Mouse (Mus musculus) brain, embryonic 14.5 days (tissue): ENCODE data around the gene Npcd. TPM values are rescaled to one million over a fixed set of nuclear protein-coding genes. Genes with fewer than 3 reads are reported as not detected.

Experiments
- DNase-seq: peaks from one replicate; pipeline ENCODE4 v3.0.0-alpha.2; 2011; ENCODE audit warnings: low read depth
- CTCF ChIP-seq: fragments of 200-500 bp; IDR thresholded peaks from 2 replicates; pipeline ENCODE4 v1.5.1; 2012; ENCODE audit warnings: inconsistent platforms, mild to moderate bottlenecking, moderate library complexity, borderline replicate concordance; ENCODE audit not compliant: insufficient read depth, insufficient read length; ENCODE audit errors: extremely low read depth
- POLR2A ChIP-seq: fragments of 200-500 bp; IDR thresholded peaks from 2 replicates; pipeline ENCODE4 v1.6.1; 2012; ENCODE audit warnings: mild to moderate bottlenecking, inconsistent platforms, borderline replicate concordance; ENCODE audit not compliant: poor library complexity, insufficient read depth, insufficient read length, severe bottlenecking; ENCODE audit errors: extremely low read depth
- polyA plus RNA-seq: library from polyadenylated mRNA; depleted of rRNA; stranded (reverse); fragments of >200 nt; gene quantifications from 2 replicates; pipeline ENCODE4 v1.2.3, GENCODE M21; 2012

Gene Npcd
- polyA plus RNA-seq, 1 experiment = 1.8 TPM

DNA sequence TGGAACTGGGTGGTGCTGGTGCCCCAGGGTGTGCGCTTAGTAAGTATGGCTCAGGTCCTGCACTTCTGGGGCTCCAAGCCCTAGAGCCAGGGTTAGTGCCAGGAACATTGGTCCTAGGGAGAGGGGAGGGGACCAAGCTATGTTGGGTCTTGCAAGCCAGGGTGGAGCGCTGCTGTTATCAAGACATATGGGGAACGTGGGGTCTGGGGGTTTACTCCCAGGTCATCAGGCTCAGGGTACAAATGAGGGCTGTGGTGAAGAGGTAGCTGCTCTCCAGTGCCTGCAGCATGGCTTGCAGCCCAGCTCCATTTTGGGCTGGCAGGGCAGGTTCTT, 80.7 kb downstream of the Npcd start:
- TF ChIP-seq POLR2A (no peak), CTCF (no peak)
- DNase-seq = no peak

GRCm38 (mm10) chr15:79752742-79753419, 81.2 kb downstream of the Npcd start:
- peak; percentile 75 for DNase-seq
- TF ChIP-seq POLR2A (no peak), CTCF (peak; percentile 100)

GRCm38 (mm10) chr15:79751772-79752171, 82.3 kb downstream of the Npcd start:
- DNase-seq = no peak
- TF ChIP-seq CTCF = no peak
- TF ChIP-seq POLR2A = no peak

- TF ChIP-seq CTCF (no peak), POLR2A (no peak)
- DNase-seq = no peak
Measured at GRCm38 (mm10) chr15:79750266-79750665, 83.8 kb downstream of the Npcd start.

- TF ChIP-seq POLR2A (no peak), CTCF (no peak)
Measured at GRCm38 (mm10) chr15:79749162-79749561, 84.9 kb downstream of the Npcd start.

DNA sequence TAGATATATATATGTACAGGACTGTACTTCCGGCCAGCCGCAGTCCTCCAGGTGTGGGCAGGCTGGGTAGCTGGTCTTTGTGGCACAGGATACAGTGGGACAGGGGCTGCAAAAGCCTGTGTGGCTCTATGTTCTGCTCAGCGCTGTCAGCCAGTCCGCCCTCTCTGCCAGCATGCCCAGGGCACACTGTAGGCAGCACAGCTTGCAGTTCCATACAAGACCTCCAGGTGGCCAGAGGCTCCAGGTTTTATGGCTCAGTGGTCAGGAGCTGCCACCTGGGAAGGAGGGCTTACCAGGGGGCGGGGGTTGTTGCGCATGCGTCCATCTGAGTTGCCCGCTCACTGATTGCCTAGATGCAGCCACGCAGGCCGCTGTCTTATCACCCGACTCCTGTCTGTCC, 86.0 kb downstream of the Npcd start:
- TF ChIP-seq CTCF = peak; percentile 62; the same call in 1 of the 2 replicates
- no peak for TF ChIP-seq POLR2A
- DNase-seq = peak; percentile 49

More at GRCm38 (mm10) chr15:79749162-79749561, 84.9 kb downstream of the Npcd start:
- DNase-seq = no peak

- no peak for DNase-seq
- no peak for TF ChIP-seq POLR2A
- TF ChIP-seq CTCF = no peak
Measured at GRCm38 (mm10) chr15:79745883-79746282, 88.2 kb downstream of the Npcd start.

- TF ChIP-seq POLR2A (no peak), CTCF (no peak)
- DNase-seq = no peak
Measured at GRCm38 (mm10) chr15:79745312-79745711, 88.7 kb downstream of the Npcd start.

- TF ChIP-seq CTCF (no peak), POLR2A (no peak)
- DNase-seq = no peak
Measured at GRCm38 (mm10) chr15:79744742-79745141, 89.3 kb downstream of the Npcd start.

DNA sequence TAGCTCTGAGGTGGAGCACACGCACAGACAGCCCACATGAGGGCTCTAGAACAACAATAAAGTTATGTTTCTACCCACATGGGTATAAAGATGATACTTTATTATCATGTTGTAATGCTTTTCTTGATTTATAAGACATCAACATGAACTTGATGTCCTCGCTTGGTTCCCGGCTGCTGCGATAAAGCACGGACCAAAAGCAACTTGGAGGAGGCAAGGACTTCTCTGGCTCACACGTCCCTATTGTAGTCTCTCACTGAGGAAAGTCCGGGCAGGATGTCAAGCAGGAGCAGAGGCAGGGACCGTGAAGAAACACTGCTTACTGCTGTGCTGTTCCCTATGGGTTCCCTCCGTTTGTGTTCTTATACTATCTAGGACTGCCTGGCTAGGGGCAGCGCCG, 90.0 kb downstream of the Npcd start:
- TF ChIP-seq POLR2A (no peak), CTCF (no peak)

GRCm38 (mm10) chr15:79742706-79743023, 91.4 kb downstream of the Npcd start:
- TF ChIP-seq CTCF = no peak
- TF ChIP-seq POLR2A = no peak; the same call in 1 of the 2 replicates
- DNase-seq = no peak

More for the DNA sequence above, 90.0 kb downstream of the Npcd start:
- DNase-seq = no peak

DNA sequence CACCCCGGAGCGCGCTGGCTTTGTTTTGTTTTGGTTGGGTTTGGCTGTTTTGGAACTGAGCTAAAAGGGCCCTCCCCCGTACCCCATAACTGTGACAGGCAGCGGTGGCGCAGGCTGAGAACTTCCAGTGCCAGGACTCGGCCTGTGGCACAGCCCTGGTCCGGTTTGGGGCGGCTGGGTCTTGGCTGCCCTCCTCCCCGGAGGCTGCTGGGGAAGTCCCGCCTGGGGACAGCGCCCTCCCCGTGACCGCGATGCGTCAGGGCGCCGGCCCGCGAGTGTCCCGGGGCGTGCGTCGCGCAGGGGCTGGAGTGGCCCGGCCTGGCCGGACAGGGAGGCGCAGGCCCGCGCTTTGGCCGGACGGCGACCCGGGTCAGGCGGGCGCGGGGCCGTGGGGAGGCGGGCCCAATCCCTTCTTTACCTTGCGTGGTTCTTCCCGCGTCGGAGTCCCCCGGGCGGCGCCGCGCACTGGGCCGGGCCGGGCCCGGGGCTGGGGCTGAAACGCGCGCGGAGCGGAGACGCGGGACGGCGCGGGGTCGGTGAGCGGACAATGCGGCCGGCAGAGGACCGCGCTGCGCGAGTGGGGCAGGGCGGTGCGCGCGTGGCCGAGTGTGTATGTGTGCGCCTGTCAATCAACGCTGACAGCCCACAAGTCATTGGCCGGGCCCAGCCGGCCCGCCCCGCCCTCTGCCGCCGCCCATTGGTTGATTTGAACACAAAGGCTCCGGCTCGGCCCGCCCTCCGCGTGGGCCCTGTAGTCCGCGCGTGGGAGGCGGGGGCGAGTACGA, 91.9 kb downstream of the Npcd start, which contains the start of gene Sun2:
Gene Sun2, minus strand, starts transcription at position 616 of the 785 bp plus-strand sequence.
- peak; percentile 56; the same call in 1 of the 2 replicates for TF ChIP-seq POLR2A
- no peak for TF ChIP-seq CTCF
- peak; percentile 97 for DNase-seq
